Mouse (Mus musculus) telencephalon, adult 2 months (tissue): Measurements from ENCODE around the gene Gng8.

Experiments used
- DNase-seq: peaks from one replicate; pipeline ENCODE4 v3.0.0-alpha.2; 2011; ENCODE audit warnings: low read depth, low spot score

Gng8 gene

GRCm38 (mm10) chr7:16891641-16892351 is at the start of gene Gng8:
Gng8 (plus strand) TSS chr7:16891786.
- DNase-seq, result peak; percentile 72

- no peak for DNase-seq
Measured at GRCm38 (mm10) chr7:16842645-16843063, 48.9 kb upstream of the Gng8 start, which contains the start of gene Prkd2. Prkd2 (plus strand) TSS chr7:16842902.

GRCm38 (mm10) chr7:16843441-16844171 is 48.0 kb upstream of the Gng8 start:
- no peak for DNase-seq

- DNase-seq, result no peak
Measured at GRCm38 (mm10) chr7:16844696-16845071, 46.9 kb upstream of the Gng8 start.

GRCm38 (mm10) chr7:16845072-16845819 is 46.3 kb upstream of the Gng8 start:
- no peak for DNase-seq

- no peak for DNase-seq
Measured at GRCm38 (mm10) chr7:16845820-16846167, 45.8 kb upstream of the Gng8 start.

- no peak for DNase-seq
Measured at GRCm38 (mm10) chr7:16846775-16847174, 44.8 kb upstream of the Gng8 start.

- no peak for DNase-seq
Measured at GRCm38 (mm10) chr7:16847507-16847906, 44.1 kb upstream of the Gng8 start.

GRCm38 (mm10) chr7:16848579-16848978 is 43.0 kb upstream of the Gng8 start:
- DNase-seq, result no peak

- DNase-seq, result no peak
Measured at GRCm38 (mm10) chr7:16851636-16852035, 40.0 kb upstream of the Gng8 start.

GRCm38 (mm10) chr7:16853302-16853831 is 38.2 kb upstream of the Gng8 start:
- DNase-seq, result no peak

- DNase-seq, result no peak
Measured at GRCm38 (mm10) chr7:16858336-16858735, 33.2 kb upstream of the Gng8 start.

- peak; percentile 33 for DNase-seq
Measured at GRCm38 (mm10) chr7:16859902-16860651, 31.5 kb upstream of the Gng8 start.

GRCm38 (mm10) chr7:16867488-16867887 is 24.1 kb upstream of the Gng8 start:
- DNase-seq, result no peak

- peak; percentile 99 for DNase-seq
Measured at GRCm38 (mm10) chr7:16869497-16869896, 22.1 kb upstream of the Gng8 start.

- no peak for DNase-seq
Measured at GRCm38 (mm10) chr7:16871600-16871999, 20.0 kb upstream of the Gng8 start.

GRCm38 (mm10) chr7:16872478-16872877 is 19.1 kb upstream of the Gng8 start:
- DNase-seq, result no peak

- no peak for DNase-seq
Measured at GRCm38 (mm10) chr7:16873392-16873791, 18.2 kb upstream of the Gng8 start.

GRCm38 (mm10) chr7:16874190-16874589 is 17.4 kb upstream of the Gng8 start:
- peak; percentile 76 for DNase-seq

- DNase-seq, result peak; percentile 100
Measured at GRCm38 (mm10) chr7:16874756-16875309, 16.8 kb upstream of the Gng8 start.

GRCm38 (mm10) chr7:16875310-16875325 is 16.5 kb upstream of the Gng8 start, which contains the start of gene Dact3:
Dact3 (plus strand) TSS chr7:16875317.
- no peak for DNase-seq

GRCm38 (mm10) chr7:16875326-16875725 is 16.3 kb upstream of the Gng8 start:
- DNase-seq, result no peak
